Mouse (Mus musculus) heart, adult 8-10 months (tissue): ENCODE data around the gene Tigit. TPM values are rescaled to one million over a fixed set of nuclear protein-coding genes. Genes with fewer than 3 reads are reported as not detected.

Experiments used
- DNase-seq: peaks from one replicate; pipeline ENCODE4 v3.0.0; 2022; ENCODE audit warnings: low spot score
- total RNA-seq, 4 experiments: library from RNA; stranded (reverse); gene quantifications; 2 replicates each; pipeline ENCODE4 v1.2.4; 2022

Tigit gene
- total RNA-seq, 4 experiments from 2014 or later, result not detected

DNA sequence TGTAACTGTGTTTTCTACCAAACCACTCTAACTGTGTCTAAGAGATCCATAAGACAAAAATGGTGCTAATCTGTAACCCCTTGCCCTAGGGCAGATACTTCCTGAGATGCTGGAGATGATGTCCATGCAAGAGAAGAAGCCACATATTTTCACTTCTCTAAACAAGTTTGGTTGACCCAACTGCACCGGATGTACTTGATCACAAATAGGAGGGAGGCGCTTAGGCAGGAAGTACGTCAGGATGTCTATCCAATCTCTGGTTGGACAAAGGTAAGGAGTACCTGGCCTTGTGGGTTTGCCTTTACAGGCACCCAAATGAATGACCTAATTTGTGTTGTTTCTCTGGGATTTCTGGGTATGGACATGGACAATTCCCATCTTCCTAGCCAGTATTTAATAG lies 4.3 kb upstream of the Tigit start:
- no peak for DNase-seq

GRCm38 (mm10) chr16:43664861-43665260 lies 915 bp upstream of the Tigit start:
- DNase-seq, result no peak

DNA sequence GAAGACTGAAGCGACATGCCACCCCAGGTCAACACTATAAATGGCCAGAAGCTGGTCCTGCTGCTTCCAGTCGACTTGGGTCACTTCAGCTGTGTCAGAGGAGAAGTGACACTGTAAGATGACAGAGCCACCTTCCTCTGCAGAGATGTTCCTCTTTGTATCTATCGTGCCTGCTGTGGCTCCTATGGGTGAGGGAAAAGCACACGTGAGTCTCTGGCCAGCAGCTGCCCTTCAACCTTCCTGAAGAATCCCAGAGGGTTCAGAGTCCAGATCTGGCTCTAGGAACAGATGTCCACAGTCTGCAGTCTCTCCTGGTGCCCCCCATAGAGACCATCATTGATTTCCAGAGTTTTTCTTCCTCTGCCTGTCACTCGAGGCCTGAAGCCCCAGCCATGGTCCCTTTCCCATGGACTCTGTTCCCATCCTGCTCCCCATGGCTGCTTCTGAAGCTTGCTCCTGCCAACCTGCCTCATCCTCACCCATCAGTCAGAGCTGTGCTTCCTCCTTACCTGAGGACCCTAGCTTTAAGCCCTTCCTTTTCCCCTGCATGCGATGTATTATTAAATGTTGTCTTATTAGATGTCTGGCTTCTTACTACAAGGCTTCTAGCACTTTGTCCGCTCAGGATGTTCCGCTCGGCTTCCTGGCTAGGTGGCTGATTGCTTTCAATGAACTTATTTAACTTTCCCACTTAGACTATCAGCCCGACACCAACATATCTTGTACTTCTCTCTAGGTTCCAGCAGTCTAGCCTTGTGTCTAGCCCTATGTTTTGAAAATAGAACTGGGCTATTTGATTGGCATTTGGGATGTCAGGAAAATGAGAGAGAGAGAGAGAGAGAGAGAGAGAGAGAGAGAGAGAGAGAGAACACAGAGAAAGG lies 1.6 kb downstream of the Tigit start:
- DNase-seq, result no peak

DNA sequence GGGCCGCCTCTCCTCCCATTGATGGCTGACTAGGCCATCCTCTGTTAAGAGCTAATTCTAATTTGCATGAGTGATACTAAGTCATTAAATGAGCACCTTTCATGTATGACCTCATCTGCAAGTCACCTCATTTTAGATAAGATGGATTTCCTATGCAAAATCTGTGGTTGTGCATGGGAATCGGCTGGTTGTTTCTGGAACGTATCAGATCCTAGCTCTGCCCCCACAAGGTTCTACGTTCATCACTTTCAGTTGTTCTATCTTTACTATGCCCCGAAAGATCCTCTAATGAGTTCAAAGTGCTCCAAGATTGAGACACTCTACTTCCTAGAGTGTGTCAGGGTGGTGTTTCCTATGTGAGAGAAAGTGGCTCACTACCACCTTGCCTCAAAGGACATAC lies 2.4 kb downstream of the Tigit start:
- DNase-seq, result no peak

GRCm38 (mm10) chr16:43655183-43655787 lies 8.7 kb downstream of the Tigit start:
- no peak for DNase-seq

DNA sequence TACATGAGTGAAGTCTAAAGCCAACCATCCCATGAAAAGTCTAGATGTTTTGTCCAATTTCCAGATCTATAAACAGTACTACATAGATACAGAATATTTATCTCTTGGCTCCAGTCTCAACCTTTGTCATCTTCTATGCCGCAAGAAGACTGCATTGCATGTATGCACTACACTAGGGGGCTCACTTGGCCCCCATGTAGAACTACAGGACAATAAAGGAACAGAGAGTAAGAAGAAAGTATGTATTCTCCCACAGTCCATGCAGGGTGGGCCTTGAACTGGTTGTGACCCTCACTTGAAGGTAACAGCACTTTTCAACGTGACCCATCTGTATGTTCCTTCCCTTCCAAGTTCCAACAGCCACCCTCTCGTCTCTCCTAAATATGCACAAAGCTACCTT lies 9.7 kb downstream of the Tigit start:
- DNase-seq, result no peak

GRCm38 (mm10) chr16:43653288-43653687 lies 10.7 kb downstream of the Tigit start:
- no peak for DNase-seq

- DNase-seq, result no peak
Observed at GRCm38 (mm10) chr16:43650355-43651080, 13.4 kb downstream of the Tigit start.

- DNase-seq, result no peak
Observed at GRCm38 (mm10) chr16:43647641-43648040, 16.3 kb downstream of the Tigit start.

- no peak for DNase-seq
Observed at GRCm38 (mm10) chr16:43646943-43647342, 17.0 kb downstream of the Tigit start.

DNA sequence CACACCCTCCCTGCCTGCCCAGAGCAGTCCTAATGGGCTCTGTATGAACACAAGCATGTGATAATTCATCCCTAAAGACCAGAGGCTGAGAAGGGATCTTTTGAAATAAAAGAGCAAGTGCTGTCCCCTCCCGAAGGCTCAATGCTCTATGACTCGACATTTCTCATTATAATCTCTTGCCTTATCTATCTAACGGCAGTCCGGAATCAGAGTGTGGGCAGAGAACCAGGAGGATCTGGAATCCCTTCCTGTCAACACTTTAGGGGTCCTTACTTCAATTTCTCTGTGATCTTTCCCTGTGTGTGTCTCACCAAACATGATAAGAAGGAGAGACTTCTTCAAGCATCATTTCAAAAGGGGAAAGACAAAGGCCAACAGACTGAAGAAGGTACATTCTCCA lies 18.1 kb downstream of the Tigit start:
- DNase-seq, result no peak

GRCm38 (mm10) chr16:43641230-43641629 lies 22.7 kb downstream of the Tigit start:
- DNase-seq, result no peak

GRCm38 (mm10) chr16:43638406-43639049 lies 25.4 kb downstream of the Tigit start:
- DNase-seq, result no peak

DNA sequence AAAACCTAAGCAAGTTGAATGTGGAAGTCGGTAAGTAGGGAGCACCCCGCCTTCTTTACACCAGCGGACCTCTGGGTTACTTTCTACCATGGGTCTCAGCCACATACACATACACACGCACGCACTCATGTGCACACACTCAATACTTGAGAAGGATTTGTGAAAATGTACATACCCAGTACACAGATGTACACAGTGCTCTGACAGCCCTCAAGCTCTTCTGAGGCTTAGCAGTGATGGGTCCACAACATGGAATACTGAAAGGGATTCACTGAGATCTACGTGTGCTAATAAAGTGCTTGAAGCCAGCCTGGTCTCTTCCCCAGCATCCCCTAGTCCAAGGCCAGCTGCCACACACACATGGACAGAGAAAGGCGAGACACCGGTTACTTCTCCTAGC lies 26.7 kb downstream of the Tigit start:
- no peak for DNase-seq

- no peak for DNase-seq
Observed at GRCm38 (mm10) chr16:43634037-43634436, 29.9 kb downstream of the Tigit start.

DNA sequence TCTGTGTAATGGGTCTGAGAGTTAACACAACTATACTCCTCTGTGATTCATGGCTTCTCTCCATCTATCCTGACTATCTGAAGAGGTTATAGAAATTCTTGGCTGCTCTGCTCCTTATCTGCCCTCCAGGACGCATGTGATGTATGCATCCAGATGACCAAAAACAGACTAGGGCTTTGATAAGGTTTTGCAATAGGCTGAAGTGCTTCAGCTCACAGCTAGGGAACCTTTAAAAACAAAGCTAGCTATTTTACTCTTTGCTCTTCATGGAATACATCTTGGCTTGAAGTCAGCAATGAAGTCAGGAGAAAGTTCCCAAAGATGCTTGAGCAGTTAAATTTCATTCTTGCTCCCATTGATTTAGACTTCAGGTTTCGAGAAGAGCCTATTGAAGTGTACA lies 32.2 kb downstream of the Tigit start:
- DNase-seq, result no peak

DNA sequence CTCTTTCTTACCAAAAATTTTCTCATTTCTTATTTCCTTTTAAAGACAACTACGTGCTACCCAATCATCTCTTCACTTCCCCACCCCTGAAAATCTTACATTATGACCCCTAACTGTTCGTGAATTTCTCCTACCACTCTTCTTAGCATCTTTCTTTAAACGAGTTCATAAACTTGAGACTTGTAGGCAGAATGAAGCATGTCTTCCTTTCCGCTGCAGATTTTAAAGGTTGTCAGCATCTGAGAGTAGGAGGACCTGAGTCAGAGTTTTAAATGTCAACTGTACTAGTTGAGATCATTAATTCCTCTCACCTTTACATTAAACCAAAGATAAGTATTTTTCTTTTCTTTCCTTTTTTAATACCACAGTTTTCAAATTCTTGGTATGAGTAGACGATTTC lies 35.3 kb downstream of the Tigit start:
- DNase-seq, result no peak

DNA sequence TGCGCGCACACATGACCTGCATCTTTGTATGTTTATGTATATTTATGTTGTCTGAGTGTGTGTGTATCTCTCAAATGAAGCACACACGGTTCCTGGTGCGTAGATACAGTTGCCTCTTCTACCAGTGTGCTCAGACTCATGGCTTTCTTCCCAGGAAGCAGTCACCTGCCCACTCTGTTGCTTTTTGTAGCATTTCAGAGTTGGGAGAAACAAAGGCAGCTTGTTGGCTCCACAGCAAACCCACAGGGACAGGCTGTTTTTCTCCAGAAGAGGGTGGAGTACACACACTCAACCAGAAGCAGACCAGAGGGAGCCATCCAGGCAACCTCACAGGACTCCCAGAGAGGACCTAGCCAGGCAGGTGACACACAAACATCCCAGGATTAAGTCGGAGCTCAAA lies 38.0 kb downstream of the Tigit start:
- no peak for DNase-seq

- peak; percentile 35 for DNase-seq
Observed at GRCm38 (mm10) chr16:43625289-43625688, 38.7 kb downstream of the Tigit start.

DNA sequence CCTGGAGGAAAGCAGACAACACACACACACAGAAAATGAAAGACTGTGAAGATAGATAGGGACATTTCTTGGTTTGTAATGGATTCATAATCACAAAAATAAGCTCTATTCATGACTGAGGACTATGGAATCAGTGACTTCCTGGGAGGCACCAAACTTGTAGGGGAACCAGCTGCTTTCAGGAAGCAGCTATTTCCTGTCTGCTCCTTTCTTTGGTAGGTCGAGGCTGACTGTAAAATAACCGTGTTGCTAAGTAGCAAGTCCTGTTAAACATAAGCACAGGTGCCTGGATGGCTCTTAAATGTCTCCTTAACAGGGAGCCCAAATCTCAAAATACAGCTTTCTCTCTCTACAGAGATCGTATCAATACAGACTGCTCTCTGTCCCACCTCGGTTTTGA lies 39.1 kb downstream of the Tigit start:
- DNase-seq, result no peak

GRCm38 (mm10) chr16:43623315-43624000 lies 40.5 kb downstream of the Tigit start:
- DNase-seq, result no peak

- no peak for DNase-seq
Observed at GRCm38 (mm10) chr16:43620359-43620758, 43.6 kb downstream of the Tigit start.
